Mouse (Mus musculus) heart, embryonic 15.5 days (tissue): ENCODE measurements around the gene Znhit3. TPM values are rescaled to one million over a fixed set of nuclear protein-coding genes. Genes with fewer than 3 reads are reported as not detected.

Experiments
- microRNA-seq: library from miRNA; unstranded; fragments of <30 nt; microRNA quantifications from one replicate; pipeline ENCODE4, GENCODE M21; 2016
- polyA plus RNA-seq: library from polyadenylated mRNA; unstranded; fragments of >200 nt; fragmentation: Nextera tagmentation; extraction: Ambion mirVana; gene quantifications from 2 replicates; pipeline ENCODE4 v1.2.1, GENCODE M21; 2015

Gene Znhit3
- polyA plus RNA-seq, 1 experiment from 2014 or later: 31.4 TPM

Small RNAs within 50 kb of the gene (microRNA-seq; reads per million reads assigned to microRNA genes)
- gene Gm23564: not detected

Other genes with a start within 250 kb of the Znhit3 start
- gene Mrm1, start 96.9 kb downstream of the Znhit3 start, polyA plus RNA-seq: 19.7 and 22.5 TPM in 2 replicates
- 59.0 and 62.3 TPM in 2 replicates for gene Dhrs11, start 87.4 kb downstream of the Znhit3 start, polyA plus RNA-seq
- 47.2 and 53.1 TPM in 2 replicates for gene Ggnbp2, start 45.5 kb downstream of the Znhit3 start, polyA plus RNA-seq
- 5.4 and 6.7 TPM in 2 replicates for gene Myo19, start 36.2 kb downstream of the Znhit3 start, polyA plus RNA-seq
- gene Pigw, start 36.1 kb downstream of the Znhit3 start, polyA plus RNA-seq: 2.4 and 2.5 TPM in 2 replicates
- 0.60 and 0.90 TPM in 2 replicates for gene Car4, start 41.4 kb upstream of the Znhit3 start, polyA plus RNA-seq
- gene Usp32, start 223.8 kb upstream of the Znhit3 start, polyA plus RNA-seq: 3.0 and 3.1 TPM in 2 replicates